Mouse (Mus musculus) embryo, embryonic 10 days (tissue): ENCODE results near the gene Zfp786.
"Not testable (repeated sequence)": the region's sequence is repeated elsewhere in the genome, so short reads cannot be mapped to it uniquely, and the experiment has no call there.

Experiments
- DNase-seq: peaks from one replicate; pipeline ENCODE4 v3.0.0-alpha.2; 2015; ENCODE audit warnings: low spot score

The Zfp786 gene

GRCm38 (mm10) chr6:47781091-47781968, 49.3 kb downstream of the Zfp786 start:
- peak; percentile 74 for DNase-seq

GRCm38 (mm10) chr6:47780576-47781013, 50.1 kb downstream of the Zfp786 start:
- no peak for DNase-seq

- peak; percentile 3 for DNase-seq
Observed at GRCm38 (mm10) chr6:47771760-47772159, 58.9 kb downstream of the Zfp786 start.

DNA sequence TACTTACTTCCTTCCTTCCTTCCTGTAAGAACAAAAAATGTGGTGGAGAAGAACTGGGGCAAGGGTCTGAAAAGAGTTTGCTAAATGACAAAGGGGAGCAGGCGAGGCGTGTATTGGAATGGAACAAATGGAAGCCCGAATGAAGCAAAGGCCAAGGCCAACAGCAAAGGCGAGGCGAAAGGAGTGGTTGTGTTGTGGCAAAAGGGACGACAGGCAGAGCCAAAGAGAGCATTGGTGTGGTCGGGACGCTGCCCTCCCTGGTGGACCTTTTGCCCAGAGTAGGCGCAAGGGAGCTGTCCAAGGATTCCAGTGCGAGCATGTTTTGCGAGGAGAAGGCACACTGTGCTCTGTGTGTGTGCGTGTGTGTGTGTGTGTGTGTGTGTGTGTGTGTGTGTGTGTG, 59.6 kb downstream of the Zfp786 start:
- DNase-seq: not testable (repeated sequence)

GRCm38 (mm10) chr6:47769861-47770260, 60.8 kb downstream of the Zfp786 start:
- not testable (repeated sequence) for DNase-seq
